Mouse (Mus musculus): ENCODE data around the gene Spcs2.

- TF ChIP-seq CTCF (IDR thresholded peaks at IDR 0.05; ENCODE audit: low read depth, low read length) = no peak
- no peak for TF ChIP-seq GATA1 (IDR thresholded peaks at IDR 0.05; ENCODE audit: borderline replicate concordance, low read length)
- TF ChIP-seq GATA2 (IDR thresholded peaks at IDR 0.05; ENCODE audit: borderline replicate concordance, low read depth, low read length) = no peak
- TF ChIP-seq TAL1 (conservative IDR thresholded peaks at IDR 0.05; ENCODE audit: low read depth, low read length) = no peak
Measured at GRCm38 (mm10) chr7:99803535-99803934, 59.7 kb downstream of the Spcs2 start.
